Mouse (Mus musculus): ENCODE data around the gene Arpc2.
A peak's percentile ranks its signal among the peaks of the same experiment; 100 is the strongest.

Gene Arpc2

DNA sequence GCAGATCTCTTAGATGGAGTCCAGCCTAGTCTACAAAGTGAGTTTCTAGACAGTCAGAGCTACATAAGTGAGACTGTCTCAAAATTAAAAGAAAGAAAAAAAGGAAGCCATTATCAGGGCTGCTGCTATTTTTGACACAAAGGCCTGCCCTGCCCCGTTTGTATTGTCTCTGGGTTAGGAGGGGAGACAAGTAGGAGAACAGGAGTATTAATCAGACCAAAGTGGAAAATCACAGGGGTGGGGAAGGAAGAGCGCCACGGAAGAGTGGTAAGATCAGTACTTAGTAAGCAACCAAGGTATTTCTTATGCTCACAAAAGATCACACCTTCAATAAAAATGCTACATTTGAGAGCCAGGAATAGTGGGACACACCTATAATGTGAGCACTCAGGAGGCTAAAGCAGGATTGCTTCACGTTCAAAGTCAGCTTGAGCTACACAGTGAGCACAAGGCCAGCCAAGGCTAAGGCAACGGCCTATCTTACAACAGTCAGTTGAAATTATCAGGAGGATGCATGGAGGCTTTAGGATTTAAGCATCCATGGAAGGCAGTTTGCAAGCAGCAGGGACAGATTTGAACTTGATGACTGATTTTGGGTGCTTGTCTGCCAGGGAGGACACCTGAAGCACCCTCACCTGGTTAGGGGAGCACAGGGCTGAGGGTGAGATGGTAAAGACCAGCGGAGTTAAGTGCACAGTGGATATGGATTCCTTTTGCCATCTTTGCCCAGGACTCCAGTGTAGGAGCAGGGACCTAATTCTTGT, 64.6 kb downstream of the Arpc2 start:
- TF ChIP-seq GATA4 (IDR thresholded peaks at IDR 0.05; ENCODE audit: insufficient replicate concordance, low read length): no peak

DNA sequence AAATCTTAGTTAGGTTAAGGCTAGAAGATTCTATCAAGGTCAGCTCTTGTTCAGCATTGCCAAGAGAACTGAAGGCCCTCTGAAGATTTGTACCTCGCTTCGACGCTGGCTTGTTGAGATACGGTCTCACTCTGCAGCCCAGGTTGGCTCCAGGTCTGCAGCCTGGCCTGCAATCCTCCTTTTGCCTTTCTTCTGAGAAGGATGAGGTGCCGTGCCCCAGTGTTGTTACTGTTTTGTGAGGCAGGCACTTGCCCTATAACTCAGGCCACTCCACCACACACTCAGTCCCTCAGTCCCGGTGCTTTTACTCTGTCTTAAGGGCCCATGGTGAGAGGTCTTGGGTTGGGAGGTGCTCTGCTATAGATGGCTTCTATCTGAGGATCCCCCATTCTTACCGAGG, 66.3 kb downstream of the Arpc2 start:
- no peak for TF ChIP-seq GATA4 (IDR thresholded peaks at IDR 0.05; ENCODE audit: insufficient replicate concordance, low read length)

DNA sequence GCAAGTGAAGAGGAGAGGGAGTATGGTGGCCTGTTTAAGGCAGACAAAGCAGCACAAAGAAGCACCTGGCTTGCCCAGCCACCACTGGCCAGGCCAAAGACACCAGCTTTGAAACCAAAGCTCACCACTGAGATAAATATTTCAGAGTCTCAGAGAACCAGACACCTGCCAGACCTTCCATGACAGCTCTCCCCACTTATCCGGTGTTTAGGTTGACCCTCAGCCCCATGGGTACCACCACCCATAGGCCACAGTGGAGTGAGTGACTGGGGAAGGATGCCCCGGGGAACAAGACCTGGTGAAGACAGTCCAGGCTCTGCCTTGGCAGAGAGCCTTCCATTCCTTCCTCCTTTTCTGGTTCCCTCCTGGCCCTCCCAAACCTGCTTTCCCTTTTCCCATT, 67.0 kb downstream of the Arpc2 start:
- TF ChIP-seq GATA4 (IDR thresholded peaks at IDR 0.05; ENCODE audit: insufficient replicate concordance, low read length): no peak

DNA sequence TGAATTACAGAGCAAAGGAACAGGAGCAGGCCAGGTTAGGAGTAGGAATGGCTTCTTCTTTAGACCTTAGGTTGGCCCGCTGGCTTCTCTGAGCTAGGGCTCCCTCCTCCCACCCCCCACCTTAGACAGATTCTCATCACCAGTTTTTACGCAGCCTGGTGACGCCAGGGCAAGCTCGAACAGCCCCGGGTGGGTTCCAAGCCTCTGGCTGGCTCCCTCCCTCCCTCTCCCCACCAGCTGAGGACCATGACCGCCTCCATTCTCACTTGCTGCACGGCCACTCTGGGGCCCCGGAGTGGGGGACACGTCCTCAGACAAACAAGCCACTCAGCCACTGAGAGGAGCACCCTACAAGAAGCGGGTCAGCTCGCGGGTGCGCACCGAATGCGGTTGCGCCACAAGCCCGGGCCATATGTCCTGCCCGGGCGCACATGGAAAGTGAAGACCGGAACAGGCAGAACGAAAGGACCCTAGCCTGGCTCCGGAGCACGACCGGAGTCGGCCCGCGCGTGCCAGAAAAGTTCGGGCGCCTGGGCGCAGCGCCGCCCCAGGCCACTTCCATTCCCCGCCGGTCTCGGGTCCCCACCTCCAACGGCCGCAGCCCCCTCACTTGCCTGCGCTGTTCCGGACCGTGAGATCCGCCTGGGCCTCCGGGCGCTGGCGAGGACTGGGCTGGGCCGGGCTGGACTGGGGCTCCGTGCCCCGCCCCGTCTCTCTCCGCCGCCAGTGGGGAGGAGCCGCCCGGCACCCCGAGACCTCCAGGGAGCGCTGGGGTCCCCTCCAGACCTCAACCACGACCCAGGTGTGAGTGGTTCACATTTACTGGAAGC, 67.8 kb downstream of the Arpc2 start:
- no peak for TF ChIP-seq GATA4 (IDR thresholded peaks at IDR 0.05; ENCODE audit: insufficient replicate concordance, low read length)

DNA sequence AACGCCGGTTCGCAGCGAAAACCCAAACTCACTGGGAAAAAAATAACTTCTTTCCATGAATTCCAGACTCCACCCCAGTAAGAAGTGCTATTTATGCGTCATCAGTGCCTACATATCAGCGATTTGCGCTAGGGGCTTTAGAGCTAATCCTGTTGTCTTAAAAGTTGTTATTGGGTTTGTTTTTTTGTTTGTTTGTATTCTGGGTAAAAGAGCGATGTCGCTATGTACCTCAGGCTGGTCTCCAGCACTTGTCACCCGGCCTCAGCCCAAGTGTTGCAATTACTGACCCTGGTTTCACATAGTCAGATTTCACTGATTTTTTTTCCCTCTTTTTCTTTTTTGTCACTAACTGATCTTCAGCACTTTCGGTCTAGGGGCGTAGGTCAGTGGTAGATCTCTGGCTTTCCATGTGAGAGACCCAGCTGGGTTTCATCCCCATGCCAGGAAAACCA, 68.5 kb downstream of the Arpc2 start:
- no peak for TF ChIP-seq GATA4 (IDR thresholded peaks at IDR 0.05; ENCODE audit: insufficient replicate concordance, low read length)

DNA sequence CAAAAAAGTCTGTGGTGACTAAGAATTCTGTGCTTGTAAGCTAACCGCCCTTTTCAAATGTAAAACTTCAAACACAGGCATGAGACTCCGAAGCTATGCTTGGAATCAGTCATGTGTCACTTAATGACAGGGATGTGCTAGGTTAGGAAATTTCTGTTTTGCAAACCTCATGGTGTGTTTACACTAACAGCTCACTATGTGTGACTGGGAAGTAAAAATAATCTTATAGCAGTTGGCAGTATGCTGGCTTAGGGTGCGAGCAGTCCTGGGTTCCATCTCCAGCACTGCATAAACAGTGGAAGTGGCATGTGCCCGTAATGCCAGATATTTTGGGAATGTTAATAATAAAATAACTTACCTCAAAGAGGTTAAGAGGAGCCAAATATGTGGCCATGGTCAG, 69.1 kb downstream of the Arpc2 start:
- TF ChIP-seq GATA4 (IDR thresholded peaks at IDR 0.05; ENCODE audit: insufficient replicate concordance, low read length): no peak

DNA sequence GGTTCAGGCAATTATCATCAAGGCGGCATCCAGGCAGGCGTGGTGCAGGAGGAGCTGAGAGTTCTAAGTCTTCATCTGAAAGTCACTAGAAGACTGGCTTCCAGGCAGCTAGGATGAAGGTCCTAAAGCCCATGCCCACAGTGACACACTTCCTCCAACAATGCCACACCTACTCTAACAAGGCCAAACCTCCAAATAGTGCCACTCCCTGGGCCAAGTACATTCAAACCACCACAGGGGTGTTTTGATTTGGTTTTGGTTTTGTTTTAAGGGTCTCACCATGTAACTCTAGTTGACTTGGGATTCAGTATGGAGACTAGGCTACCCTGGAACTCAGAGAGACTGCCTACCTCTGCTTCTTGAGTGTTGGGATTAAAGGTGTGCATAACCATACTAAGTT, 69.6 kb downstream of the Arpc2 start, which contains the start of gene Tmbim1:
Gene Tmbim1 (minus strand): TSS at position 101 of the 400 bp plus-strand sequence.
- TF ChIP-seq GATA4 (IDR thresholded peaks at IDR 0.05; ENCODE audit: insufficient replicate concordance, low read length): no peak

DNA sequence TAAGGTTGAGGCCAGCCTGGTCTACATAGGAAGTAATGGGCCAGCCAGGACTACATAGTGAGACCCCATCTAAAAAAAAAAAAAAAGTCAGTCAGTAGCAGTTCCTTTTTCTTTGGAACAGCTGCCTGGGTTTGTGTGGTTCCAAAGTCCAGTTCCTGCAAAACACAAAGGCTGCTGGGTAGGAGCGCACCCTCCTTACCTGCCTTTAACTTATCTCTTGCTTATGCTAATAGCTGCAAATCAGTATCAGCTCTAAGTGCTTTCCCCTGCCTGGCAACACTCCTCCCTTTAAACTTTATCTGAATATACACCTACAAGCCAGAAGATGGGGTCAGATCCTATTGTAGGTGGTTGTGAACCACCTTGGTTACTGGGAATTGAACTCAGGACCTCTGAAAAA, 71.3 kb downstream of the Arpc2 start:
- no peak for TF ChIP-seq GATA4 (IDR thresholded peaks at IDR 0.05; ENCODE audit: insufficient replicate concordance, low read length)

DNA sequence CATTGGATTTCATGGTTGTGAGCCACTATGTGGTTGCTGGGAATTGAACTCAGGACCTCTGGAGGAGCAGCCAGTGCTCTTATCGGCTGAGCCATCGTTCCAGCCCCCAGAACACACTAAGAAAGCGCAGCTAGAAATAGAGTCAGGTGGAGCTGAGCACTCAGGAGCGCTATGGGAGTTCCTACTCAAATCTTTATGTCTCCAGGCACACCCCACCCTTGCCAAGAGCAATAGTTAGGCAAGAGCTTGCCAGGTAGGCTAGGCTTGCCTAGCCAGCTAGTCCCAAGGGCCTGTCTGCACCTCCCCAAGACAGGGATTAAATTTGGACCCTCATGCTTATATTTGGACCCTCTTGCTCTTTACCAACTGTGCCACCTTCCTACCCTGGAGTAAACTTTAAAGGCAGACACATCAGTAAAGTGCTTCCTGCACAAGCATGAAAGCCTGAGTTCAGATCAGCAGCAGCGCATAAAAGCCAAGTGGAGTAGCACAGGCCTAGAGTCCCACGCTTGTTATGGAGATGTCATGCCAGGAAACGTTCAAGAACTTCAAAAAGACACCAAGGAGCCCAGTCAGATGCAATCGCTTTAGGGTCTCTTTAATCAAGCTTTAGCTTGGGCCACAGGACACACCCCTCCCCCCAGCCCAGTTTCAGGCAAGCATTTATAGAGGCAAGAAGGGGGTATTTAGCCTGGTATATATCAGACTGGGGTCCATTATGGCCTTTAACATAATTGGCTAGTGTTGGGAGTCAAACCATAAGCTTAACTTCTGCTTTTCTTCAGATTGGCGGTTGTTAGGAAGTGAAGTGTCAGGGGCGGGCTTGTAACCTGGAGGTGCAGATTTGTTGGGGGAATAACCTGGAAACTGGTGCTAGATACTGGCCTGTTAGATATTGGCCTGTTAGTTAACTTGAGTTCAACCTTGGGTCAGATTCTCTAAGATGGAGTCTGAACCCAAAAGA, 72.4 kb downstream of the Arpc2 start:
- TF ChIP-seq GATA4 (IDR thresholded peaks at IDR 0.05; ENCODE audit: insufficient replicate concordance, low read length): no peak

DNA sequence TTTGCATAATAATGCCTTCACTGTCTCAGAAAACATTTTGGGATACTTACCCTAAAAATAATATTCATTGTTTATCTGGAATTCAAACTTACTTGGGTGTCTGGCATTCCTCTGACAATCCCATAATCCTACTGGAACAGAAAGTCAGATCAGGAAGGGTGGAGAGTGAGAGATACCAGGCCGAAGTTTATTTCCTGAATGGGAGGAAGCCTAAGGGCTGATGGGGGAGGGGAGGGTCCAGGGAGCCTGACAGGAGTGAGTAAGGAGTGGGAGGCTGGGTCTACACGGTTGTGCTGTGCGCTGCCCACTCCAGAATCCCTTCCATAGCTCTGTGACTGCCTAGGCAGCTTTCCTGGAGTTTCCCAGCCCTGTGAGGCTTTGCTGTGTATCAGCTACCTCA, 73.9 kb downstream of the Arpc2 start:
- peak; percentile 70 for TF ChIP-seq GATA4 (IDR thresholded peaks at IDR 0.05; ENCODE audit: insufficient replicate concordance, low read length)

DNA sequence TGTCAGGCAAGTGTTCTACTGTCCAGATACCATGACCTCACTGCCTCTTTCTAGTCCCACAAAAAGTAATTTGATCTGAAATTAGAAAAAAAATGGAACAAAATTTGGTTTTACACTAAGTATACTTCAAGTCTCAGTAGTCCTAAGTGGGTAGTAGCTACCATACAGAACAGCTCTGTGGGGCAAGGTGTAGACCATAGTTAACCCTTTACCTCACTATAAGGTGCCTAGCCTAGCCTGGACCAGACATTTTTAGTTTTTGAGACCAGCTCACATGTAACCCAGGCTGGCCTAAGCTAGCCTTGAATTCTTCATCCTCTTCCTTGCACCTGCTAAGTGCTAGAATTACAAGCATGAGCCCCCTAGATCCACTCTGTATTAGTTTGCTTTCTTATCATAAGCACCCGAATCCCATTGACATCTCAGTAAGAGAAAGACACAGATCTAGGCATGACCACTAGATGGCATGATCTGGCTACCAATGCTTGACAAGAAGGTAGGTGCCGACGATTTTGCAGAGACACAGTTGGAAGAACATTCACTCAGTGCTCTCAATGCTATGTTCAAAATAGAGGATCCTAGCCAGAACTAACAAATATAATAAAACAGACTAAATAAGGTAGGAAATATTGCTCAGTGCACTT, 77.3 kb downstream of the Arpc2 start:
- no peak for TF ChIP-seq GATA4 (IDR thresholded peaks at IDR 0.05; ENCODE audit: insufficient replicate concordance, low read length)

DNA sequence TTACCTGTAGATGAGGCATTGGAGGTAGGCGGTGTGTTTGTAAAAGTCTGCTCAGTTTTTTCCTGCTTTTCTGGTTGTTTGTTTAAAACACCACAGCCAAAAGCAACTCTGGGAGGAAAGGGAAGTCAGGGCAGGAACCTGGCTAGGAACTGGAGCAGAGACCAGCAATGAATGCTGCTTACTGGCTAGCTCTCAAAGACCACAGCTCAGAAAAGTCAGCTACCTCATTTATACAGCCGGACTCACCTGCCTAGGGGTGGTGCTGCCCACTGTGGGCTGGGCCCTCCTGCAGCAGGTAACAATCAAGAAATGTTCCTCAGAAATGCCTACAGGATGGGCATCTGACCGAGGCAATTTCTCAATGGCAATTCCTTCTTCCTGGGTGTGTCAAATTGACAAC, 78.9 kb downstream of the Arpc2 start:
- no peak for TF ChIP-seq GATA4 (IDR thresholded peaks at IDR 0.05; ENCODE audit: insufficient replicate concordance, low read length)

DNA sequence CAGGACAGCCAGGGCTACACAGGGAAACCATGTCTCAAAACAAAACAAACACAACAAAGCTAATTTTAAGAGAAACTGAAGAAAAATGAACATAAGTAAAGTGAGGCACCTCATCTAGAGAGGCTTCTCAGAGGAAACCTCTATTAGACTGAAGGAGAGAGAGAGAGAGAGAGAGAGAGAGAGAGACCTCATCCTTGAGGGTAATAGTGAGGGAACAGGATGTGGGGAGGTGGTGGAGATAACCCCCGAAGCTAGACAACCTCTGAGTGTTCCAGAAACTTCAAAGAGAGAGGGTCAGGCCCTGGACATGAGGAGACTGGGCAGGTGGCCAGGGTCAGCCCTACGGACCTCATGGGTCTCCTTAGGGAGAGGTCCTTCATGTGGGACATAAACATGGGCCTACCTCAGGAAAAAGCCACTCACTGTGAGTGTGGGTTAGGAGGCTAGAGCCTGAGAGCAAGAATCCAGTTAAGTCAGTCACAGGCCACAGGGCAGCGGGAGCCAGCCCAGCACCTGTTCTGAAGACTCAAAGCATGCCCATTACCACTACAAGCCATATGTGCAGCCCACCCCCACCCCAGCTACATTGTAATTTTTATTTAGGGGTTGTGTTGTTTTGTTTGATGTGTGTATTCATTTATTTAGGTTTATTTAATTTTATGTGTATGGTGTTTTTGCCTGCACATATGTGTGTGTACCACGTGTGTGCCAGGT, 80.4 kb downstream of the Arpc2 start:
- TF ChIP-seq GATA4 (IDR thresholded peaks at IDR 0.05; ENCODE audit: insufficient replicate concordance, low read length): no peak
